Mouse (Mus musculus): Measurements from ENCODE around the gene Osbpl10. TPM values are rescaled to one million over a fixed set of nuclear protein-coding genes. Genes with fewer than 3 reads are reported as not detected.

Osbpl10 gene
- total and polyA plus RNA-seq, 3 experiments: 0.19 TPM; not detected in 2

DNA sequence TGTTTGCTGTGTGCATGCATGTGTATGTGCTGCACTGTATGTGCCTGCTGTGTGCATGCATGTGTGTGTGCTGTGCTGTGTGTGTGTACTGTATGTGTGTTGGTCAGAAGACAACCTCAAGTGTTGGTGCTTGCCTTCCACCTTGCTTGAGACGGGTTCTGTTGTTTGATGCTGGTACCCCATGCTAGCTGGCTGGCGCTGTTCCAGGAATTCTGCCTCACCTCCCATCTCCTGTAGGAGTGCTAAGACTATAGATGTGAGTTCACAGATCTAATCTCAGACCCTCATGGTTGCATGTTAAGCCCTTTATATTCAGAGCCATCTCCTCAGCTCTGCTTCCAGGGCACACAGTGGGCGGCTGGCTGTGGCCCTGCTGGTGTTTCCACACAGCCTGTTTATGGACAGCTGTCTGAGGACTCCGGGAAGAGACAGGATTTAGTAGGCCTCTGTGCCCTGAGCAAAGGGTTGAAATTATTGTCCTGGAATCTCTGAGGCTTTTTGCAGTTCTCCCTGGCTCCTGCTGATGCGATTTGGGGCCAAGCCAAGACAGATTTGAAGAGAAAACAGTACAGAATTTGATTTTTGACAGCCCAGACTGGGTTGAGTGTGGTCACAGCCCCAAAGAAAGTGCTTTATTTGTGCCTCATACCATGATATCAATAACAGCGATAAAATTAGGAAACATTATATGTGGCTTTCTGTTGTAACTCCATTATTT, 10.4 kb downstream of the Osbpl10 start:
- H3K79me2 ChIP-seq (replicated peaks; ENCODE audit: control insufficient read depth, extremely low read depth, insufficient read depth, poor library complexity, severe bottlenecking): no peaks in the 10 kb centered on the region
- dilution Hi-C loops (cut with MboI; ENCODE audit: extremely low pct_ligation_motif_present, extremely low pct_unique_long_range_greater_than_20kb, low sequenced_read_pairs): no loop called here
- H3K27ac ChIP-seq (ENCODE audit: insufficient read depth, low read depth): no peak overlapping the region; the same call in 1 of the 2 replicates
- peak overlapping the region in 1 of 3 experiments; percentile 14 for H3K4me3 ChIP-seq (replicated peaks in 1 of 3; ENCODE audit: low read depth in 2 of 3, low read length in 2 of 3, poor library complexity in 1 of 3)
- TF ChIP-seq EP300 (IDR thresholded peaks at IDR 0.05; ENCODE audit: low read length) (no peak), SIN3A (IDR thresholded peaks at IDR 0.05; ENCODE audit: low read length) (no peak), SMC3 (IDR thresholded peaks at IDR 0.05; ENCODE audit: low read depth, low read length) (no peak), GABPA (IDR thresholded peaks at IDR 0.05; ENCODE audit: insufficient replicate concordance, low read depth, low read length) (no peak), NRF1 (IDR thresholded peaks at IDR 0.05; ENCODE audit: low read depth, low read length) (no peak), NELFE (IDR thresholded peaks at IDR 0.05; ENCODE audit: low read depth, low read length) (no peak), ZMIZ1 (IDR thresholded peaks at IDR 0.05; ENCODE audit: low read depth, low read length) (no peak), CTCF (conservative IDR thresholded peaks at IDR 0.05 in 1 of 2, IDR thresholded peaks at IDR 0.05 in 1 of 2; ENCODE audit: low read depth in 2 of 2, low read length in 2 of 2) (no peak), MAFK (IDR thresholded peaks at IDR 0.05; ENCODE audit: insufficient replicate concordance, low read length) (no peak), POLR2AphosphoS2 (IDR thresholded peaks at IDR 0.05; ENCODE audit: low read depth, low read length) (no peak), CHD1 (IDR thresholded peaks at IDR 0.05; ENCODE audit: low read depth, low read length) (no peak), USF1 (IDR thresholded peaks at IDR 0.05; ENCODE audit: low read depth, low read length) (no peak), RAD21 (IDR thresholded peaks at IDR 0.05; ENCODE audit: low read depth, low read length) (no peak), ELF1 (IDR thresholded peaks at IDR 0.05; ENCODE audit: low read depth, low read length) (no peak), MXI1 (IDR thresholded peaks at IDR 0.05; ENCODE audit: low read depth, low read length) (no peak), TBP (conservative IDR thresholded peaks at IDR 0.05; ENCODE audit: low read depth, low read length) (no peak), USF2 (conservative IDR thresholded peaks at IDR 0.05; ENCODE audit: low read depth, low read length) (no peak), HCFC1 (IDR thresholded peaks at IDR 0.05; ENCODE audit: low read depth, low read length) (no peak)
- no peaks in the 10 kb centered on the region for H3K36me3 ChIP-seq (replicated peaks in 1 of 2; ENCODE audit: control insufficient read depth in 1 of 2, insufficient read depth in 1 of 2, low read length in 1 of 2)
- in situ Hi-C loops (cut with MboI; ENCODE audit: low pct_ligation_motif_present, low pct_unique_long_range_greater_than_20kb, low sequenced_read_pairs): no loop called here
- no peak overlapping the region for H3K9ac ChIP-seq (ENCODE audit: insufficient read depth, low read depth)
- peaks cover 0 to 4% of the 10 kb centered on the region in 2 experiments; a peak in 1 of 4 replicates for H3K4me1 ChIP-seq (ENCODE audit: control insufficient read depth in 1 of 2, insufficient read depth in 2 of 2)
- no peak overlapping the region for H3K4me2 ChIP-seq (ENCODE audit: insufficient read depth, low read depth, poor library complexity, severe bottlenecking)
- DNase-seq (ENCODE audit: extremely low read depth): no peak
- no peaks in the 10 kb centered on the region for H3K27me3 ChIP-seq (replicated peaks)
- H3K9me3 ChIP-seq (replicated peaks; ENCODE audit: low read length): no peaks in the 10 kb centered on the region

DNA sequence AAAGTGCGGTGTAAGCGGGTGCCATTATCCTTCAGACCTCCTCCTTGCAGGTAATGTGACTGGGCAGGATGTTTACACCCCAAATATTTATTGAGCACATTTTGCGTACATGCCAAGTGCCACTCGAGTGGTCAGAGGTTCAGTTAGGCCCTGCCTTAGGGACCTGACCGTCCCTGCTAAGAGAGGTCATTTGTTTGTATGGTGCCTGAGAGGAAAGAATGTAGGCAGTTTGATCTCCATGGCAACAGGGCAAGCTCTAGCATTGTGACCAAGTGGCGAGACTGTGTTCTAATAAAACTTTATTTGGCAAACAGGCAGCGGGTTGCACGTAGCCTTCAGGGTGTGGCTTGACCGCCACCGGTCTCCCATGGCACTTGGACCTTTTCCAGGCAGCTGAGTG, 12.1 kb downstream of the Osbpl10 start:
- dilution Hi-C loops (cut with MboI; ENCODE audit: extremely low pct_ligation_motif_present, extremely low pct_unique_long_range_greater_than_20kb, low sequenced_read_pairs) (no loop called here), in situ Hi-C loops (cut with MboI; ENCODE audit: low pct_ligation_motif_present, low pct_unique_long_range_greater_than_20kb, low sequenced_read_pairs) (no loop called here)
- Histone ChIP-seq H3K4me3 (replicated peaks in 1 of 3; ENCODE audit: low read depth in 2 of 3, low read length in 2 of 3, poor library complexity in 1 of 3) (no peak overlapping the region), H3K27me3 (replicated peaks) (no peaks in the 10 kb centered on the region), H3K9ac (ENCODE audit: insufficient read depth, low read depth) (no peak overlapping the region), H3K36me3 (replicated peaks in 1 of 2; ENCODE audit: control insufficient read depth in 1 of 2, insufficient read depth in 1 of 2, low read length in 1 of 2) (no peaks in the 10 kb centered on the region), H3K4me2 (ENCODE audit: insufficient read depth, low read depth, poor library complexity, severe bottlenecking) (no peak overlapping the region), H3K27ac (ENCODE audit: insufficient read depth, low read depth) (no peak overlapping the region), H3K79me2 (replicated peaks; ENCODE audit: control insufficient read depth, extremely low read depth, insufficient read depth, poor library complexity, severe bottlenecking) (no peaks in the 10 kb centered on the region), H3K4me1 (ENCODE audit: control insufficient read depth in 1 of 2, insufficient read depth in 2 of 2) (peaks cover 0 to 4% of the 10 kb centered on the region in 2 experiments; a peak in 1 of 4 replicates), H3K9me3 (replicated peaks; ENCODE audit: low read length) (no peaks in the 10 kb centered on the region)
- DNase-seq (ENCODE audit: extremely low read depth): no peak
- TF ChIP-seq SMC3 (IDR thresholded peaks at IDR 0.05; ENCODE audit: low read depth, low read length) (no peak), ZKSCAN1 (IDR thresholded peaks at IDR 0.05; ENCODE audit: borderline replicate concordance, low read depth, low read length) (no peak), JUN (IDR thresholded peaks at IDR 0.05; ENCODE audit: insufficient read depth, low read depth, low read length) (no peak), IRF4 (IDR thresholded peaks at IDR 0.05; ENCODE audit: low read depth, low read length) (no peak)

Data from CH12.LX (cell line).